Mouse (Mus musculus) cerebellum, postnatal 4 days (tissue): ENCODE measurements around the gene Ppil2.

Experiments used
- DNase-seq, 2 experiments: peaks; one replicate each; pipeline ENCODE4 v3.0.0; 2022; ENCODE audit warnings: low spot score in 2 of 2, mixed read lengths in 1 of 2

The Ppil2 gene

GRCm38 (mm10) chr16:17040716-17041115, 70.3 kb downstream of the Ppil2 start:
- no peak for DNase-seq
